Mouse (Mus musculus): ENCODE measurements around the gene Mark2. TPM values are rescaled to one million over a fixed set of nuclear protein-coding genes. Genes with fewer than 3 reads are reported as not detected.

The Mark2 gene
- polyA plus RNA-seq, 1 experiment from 2014 or later, result 39.6 TPM

GRCm38 (mm10) chr19:7317716-7318115 lies 23.9 kb downstream of the Mark2 start:
- H3K9me3 ChIP-seq (ENCODE audit: control insufficient read depth), result no peaks in the 10 kb centered on the region
- H3K27ac ChIP-seq (ENCODE audit: low read depth, low read length), result no peak overlapping the region
- ATAC-seq, result no peak
- no peak overlapping the region for H3K4me2 ChIP-seq (replicated peaks; ENCODE audit: low read depth)
- H3K4me3 ChIP-seq (ENCODE audit: low read depth, low read length), result no peak overlapping the region
- TF ChIP-seq CTCF (IDR thresholded peaks at IDR 0.05; ENCODE audit: low read depth), result no peak
- no peaks in the 10 kb centered on the region; the same call in 1 of the 2 replicates for H3K36me3 ChIP-seq (ENCODE audit: control insufficient read depth, insufficient read depth)
- no peaks in the 10 kb centered on the region for H3K27me3 ChIP-seq (replicated peaks; ENCODE audit: control insufficient read depth, insufficient read depth, low read length)
- no peak overlapping the region for H3K9ac ChIP-seq (ENCODE audit: low read depth, low read length)
- H3K4me1 ChIP-seq (replicated peaks; ENCODE audit: control insufficient read depth, insufficient read depth, low read length), result 0 out of 2 replicates have a peak, but pooled peaks cover 4% of the 10 kb centered on the region
- WGBS, result 65% methylated on average over 4 of the region's 4 CpGs

GRCm38 (mm10) chr19:7316822-7317221 lies 24.8 kb downstream of the Mark2 start:
- Histone ChIP-seq H3K36me3 (ENCODE audit: control insufficient read depth, insufficient read depth) (no peaks in the 10 kb centered on the region; the same call in 1 of the 2 replicates), H3K4me1 (replicated peaks; ENCODE audit: control insufficient read depth, insufficient read depth, low read length) (0 out of 2 replicates have a peak, but pooled peaks cover 4% of the 10 kb centered on the region), H3K27ac (ENCODE audit: low read depth, low read length) (no peak overlapping the region), H3K9ac (ENCODE audit: low read depth, low read length) (no peak overlapping the region), H3K4me3 (ENCODE audit: low read depth, low read length) (no peak overlapping the region), H3K9me3 (ENCODE audit: control insufficient read depth) (no peaks in the 10 kb centered on the region), H3K27me3 (replicated peaks; ENCODE audit: control insufficient read depth, insufficient read depth, low read length) (no peaks in the 10 kb centered on the region), H3K4me2 (replicated peaks; ENCODE audit: low read depth) (no peak overlapping the region)
- 56% methylated on average over 4 of the region's 4 CpGs for WGBS
- no peak for ATAC-seq
- no peak for TF ChIP-seq CTCF (IDR thresholded peaks at IDR 0.05; ENCODE audit: low read depth)

GRCm38 (mm10) chr19:7315587-7315984 lies 26.1 kb downstream of the Mark2 start:
- Histone ChIP-seq H3K4me1 (replicated peaks; ENCODE audit: control insufficient read depth, insufficient read depth, low read length) (peaks cover 12% of the 10 kb centered on the region), H3K27ac (ENCODE audit: low read depth, low read length) (no peak overlapping the region), H3K4me2 (replicated peaks; ENCODE audit: low read depth) (no peak overlapping the region), H3K9ac (ENCODE audit: low read depth, low read length) (no peak overlapping the region), H3K36me3 (ENCODE audit: control insufficient read depth, insufficient read depth) (no peaks in the 10 kb centered on the region; the same call in 1 of the 2 replicates), H3K4me3 (ENCODE audit: low read depth, low read length) (no peak overlapping the region), H3K9me3 (ENCODE audit: control insufficient read depth) (no peaks in the 10 kb centered on the region), H3K27me3 (replicated peaks; ENCODE audit: control insufficient read depth, insufficient read depth, low read length) (no peaks in the 10 kb centered on the region)
- TF ChIP-seq CTCF (IDR thresholded peaks at IDR 0.05; ENCODE audit: low read depth), result no peak
- 94% methylated on average over 4 of the region's 4 CpGs for WGBS
- no peak for ATAC-seq

- peaks cover 13% of the 10 kb centered on the region for H3K4me1 ChIP-seq (replicated peaks; ENCODE audit: control insufficient read depth, insufficient read depth, low read length)
- no peak overlapping the region for H3K4me3 ChIP-seq (ENCODE audit: low read depth, low read length)
- H3K27me3 ChIP-seq (replicated peaks; ENCODE audit: control insufficient read depth, insufficient read depth, low read length), result no peaks in the 10 kb centered on the region
- no peak overlapping the region for H3K9ac ChIP-seq (ENCODE audit: low read depth, low read length)
- no peak overlapping the region for H3K27ac ChIP-seq (ENCODE audit: low read depth, low read length)
- 74% methylated on average over 8 of the region's 8 CpGs for WGBS
- H3K4me2 ChIP-seq (replicated peaks; ENCODE audit: low read depth), result no peak overlapping the region
- TF ChIP-seq CTCF (IDR thresholded peaks at IDR 0.05; ENCODE audit: low read depth), result no peak
- H3K36me3 ChIP-seq (ENCODE audit: control insufficient read depth, insufficient read depth), result no peaks in the 10 kb centered on the region; the same call in 1 of the 2 replicates
- no peak for ATAC-seq
- no peaks in the 10 kb centered on the region for H3K9me3 ChIP-seq (ENCODE audit: control insufficient read depth)
Observed at GRCm38 (mm10) chr19:7314976-7315586, 26.6 kb downstream of the Mark2 start.

GRCm38 (mm10) chr19:7313660-7314059 lies 28.0 kb downstream of the Mark2 start:
- no peak for ATAC-seq
- Histone ChIP-seq H3K27me3 (replicated peaks; ENCODE audit: control insufficient read depth, insufficient read depth, low read length) (no peaks in the 10 kb centered on the region), H3K36me3 (ENCODE audit: control insufficient read depth, insufficient read depth) (no peaks in the 10 kb centered on the region; the same call in 1 of the 2 replicates), H3K4me2 (replicated peaks; ENCODE audit: low read depth) (no peak overlapping the region), H3K4me1 (replicated peaks; ENCODE audit: control insufficient read depth, insufficient read depth, low read length) (peaks cover 21% of the 10 kb centered on the region), H3K9ac (ENCODE audit: low read depth, low read length) (no peak overlapping the region), H3K9me3 (ENCODE audit: control insufficient read depth) (no peaks in the 10 kb centered on the region), H3K4me3 (ENCODE audit: low read depth, low read length) (no peak overlapping the region), H3K27ac (ENCODE audit: low read depth, low read length) (no peak overlapping the region)
- TF ChIP-seq CTCF (IDR thresholded peaks at IDR 0.05; ENCODE audit: low read depth), result no peak
- 70% methylated on average over 2 of the region's 2 CpGs for WGBS

GRCm38 (mm10) chr19:7311306-7311705 lies 30.4 kb downstream of the Mark2 start:
- peaks cover 43% of the 10 kb centered on the region for H3K4me1 ChIP-seq (replicated peaks; ENCODE audit: control insufficient read depth, insufficient read depth, low read length)
- no peak for ATAC-seq

More at GRCm38 (mm10) chr19:7311306-7311705, 30.4 kb downstream of the Mark2 start:
- H3K27ac ChIP-seq (ENCODE audit: low read depth, low read length), result peak overlapping the region; percentile 75
- WGBS, result 18% methylated on average over 10 of the region's 10 CpGs
- H3K9me3 ChIP-seq (ENCODE audit: control insufficient read depth), result no peaks in the 10 kb centered on the region
- no peak overlapping the region; the same call in 1 of the 2 replicates for H3K4me2 ChIP-seq (replicated peaks; ENCODE audit: low read depth)
- no peak for TF ChIP-seq CTCF (IDR thresholded peaks at IDR 0.05; ENCODE audit: low read depth)
- H3K36me3 ChIP-seq (ENCODE audit: control insufficient read depth, insufficient read depth), result no peaks in the 10 kb centered on the region
- no peak overlapping the region for H3K9ac ChIP-seq (ENCODE audit: low read depth, low read length)
- no peak overlapping the region for H3K4me3 ChIP-seq (ENCODE audit: low read depth, low read length)
- H3K27me3 ChIP-seq (replicated peaks; ENCODE audit: control insufficient read depth, insufficient read depth, low read length), result no peaks in the 10 kb centered on the region

Measured in intestine, postnatal 0 days (tissue).